Mouse (Mus musculus) megakaryocyte, embryonic 14.5 days (primary cell): ENCODE results near the gene Dock2. TPM values are rescaled to one million over a fixed set of nuclear protein-coding genes. Genes with fewer than 3 reads are reported as not detected.

ENCODE experiments used
- H3K27me3 ChIP-seq: replicated peaks from 2 replicates; pipeline ENCODE3; 2012; ENCODE audit warnings: inconsistent platforms
- H3K36me3 ChIP-seq: replicated peaks from 2 replicates; pipeline ENCODE3; 2012; ENCODE audit warnings: low read length, inconsistent platforms, mixed read lengths
- H3K4me1 ChIP-seq: 2 replicates; pipeline ENCODE4 v1.6.1; 2012; ENCODE audit warnings: inconsistent platforms
- H3K4me3 ChIP-seq: replicated peaks from 2 replicates; pipeline ENCODE3; 2012; ENCODE audit warnings: moderate library complexity, mild to moderate bottlenecking, inconsistent platforms
- H3K9me3 ChIP-seq: 2 replicates; pipeline ENCODE4 v1.6.1; 2012; ENCODE audit warnings: inconsistent platforms
- FLI1 ChIP-seq: IDR thresholded peaks from 2 replicates; pipeline ENCODE4 v1.6.1; 2012; ENCODE audit warnings: low read length, inconsistent platforms, mixed read lengths
- GATA1 ChIP-seq: IDR thresholded peaks from 3 replicates; pipeline ENCODE4 v1.6.1; 2012; ENCODE audit warnings: mixed read lengths, low read length, inconsistent platforms, borderline replicate concordance
- polyA plus RNA-seq: library from polyadenylated mRNA; stranded (reverse); fragments of >175 nt; gene quantifications from 2 replicates; pipeline ENCODE4 v1.2.3, GENCODE M21; 2012; ENCODE audit warnings: low replicate concordance; ENCODE audit not compliant: insufficient read depth

Dock2 gene
- polyA plus RNA-seq, 1 experiment: 15.1 TPM

DNA sequence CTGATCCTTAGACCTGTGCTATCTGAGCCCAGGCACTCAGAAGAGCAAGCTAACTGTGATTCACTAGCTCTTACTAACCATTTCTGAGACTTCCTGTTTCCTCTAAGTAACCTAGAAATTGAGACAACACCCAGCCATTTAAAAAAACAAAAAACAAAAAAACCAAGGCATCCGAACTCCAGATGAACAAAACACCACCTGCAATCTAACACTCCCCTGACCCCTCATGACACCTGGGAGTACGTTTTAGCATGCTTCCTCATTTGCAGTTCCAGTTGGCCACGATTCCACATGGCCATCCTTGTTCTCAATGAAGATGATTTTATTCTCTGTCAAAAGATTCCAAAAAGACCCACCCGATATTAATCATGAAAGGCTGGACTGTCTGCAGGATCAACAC, 13.0 kb downstream of the Dock2 start:
- Histone ChIP-seq H3K4me1 (peaks cover 30% of the 10 kb centered on the region), H3K9me3 (peaks cover 9% of the 10 kb centered on the region), H3K36me3 (peaks cover 22% of the 10 kb centered on the region), H3K27me3 (peaks cover 39% of the 10 kb centered on the region), H3K4me3 (no peak overlapping the region)
- TF ChIP-seq FLI1 (no peak), GATA1 (no peak)

DNA sequence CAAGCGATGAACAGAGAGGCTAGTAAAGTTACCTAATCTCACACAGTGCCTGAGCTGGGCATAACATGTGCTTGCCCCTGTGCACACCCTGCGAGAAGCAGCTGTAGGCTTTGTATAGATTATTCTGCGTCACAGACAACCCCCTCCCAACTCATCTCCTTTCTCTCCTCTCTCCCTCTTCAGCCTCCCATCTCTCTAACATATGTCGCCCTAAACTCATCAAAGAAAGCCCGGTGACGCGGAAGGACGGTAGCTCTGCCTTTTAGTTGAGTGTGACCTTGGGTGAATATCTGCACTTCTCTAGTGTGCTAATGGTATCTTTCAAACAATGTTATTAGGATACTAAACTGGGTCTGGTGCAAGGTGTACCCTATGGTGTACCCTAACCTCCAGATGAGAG, 13.7 kb downstream of the Dock2 start:
- Histone ChIP-seq H3K27me3 (peaks cover 35% of the 10 kb centered on the region), H3K4me1 (peaks cover 30% of the 10 kb centered on the region), H3K9me3 (peaks cover 9% of the 10 kb centered on the region), H3K4me3 (no peak overlapping the region), H3K36me3 (peaks cover 23% of the 10 kb centered on the region)
- TF ChIP-seq FLI1: no peak
- no peak for TF ChIP-seq GATA1

DNA sequence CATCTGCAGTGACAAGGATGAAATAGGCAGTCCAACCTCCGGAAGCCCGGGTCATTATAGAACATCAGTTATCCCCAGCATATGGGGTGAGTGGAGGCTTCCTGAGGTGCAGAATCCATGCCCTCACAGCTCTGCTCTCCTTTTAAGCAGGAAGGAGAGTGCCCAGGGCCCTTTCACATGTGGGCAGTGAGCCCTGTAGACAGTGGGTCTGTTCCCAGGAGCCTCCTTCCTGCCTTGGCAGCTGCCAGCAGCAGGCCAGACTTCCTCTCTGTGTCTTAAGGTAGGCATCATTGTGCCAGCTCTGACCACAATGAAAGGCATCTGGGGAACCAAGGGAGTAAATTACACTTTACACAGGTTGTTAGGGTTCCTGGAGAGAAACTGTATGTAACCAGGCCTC, 14.3 kb downstream of the Dock2 start:
- peaks cover 30% of the 10 kb centered on the region for H3K4me1 ChIP-seq
- peaks cover 23% of the 10 kb centered on the region for H3K36me3 ChIP-seq
- peaks cover 32% of the 10 kb centered on the region for H3K27me3 ChIP-seq
- peaks cover 9% of the 10 kb centered on the region for H3K9me3 ChIP-seq
- no peak overlapping the region for H3K4me3 ChIP-seq
- TF ChIP-seq FLI1: no peak
- no peak for TF ChIP-seq GATA1

DNA sequence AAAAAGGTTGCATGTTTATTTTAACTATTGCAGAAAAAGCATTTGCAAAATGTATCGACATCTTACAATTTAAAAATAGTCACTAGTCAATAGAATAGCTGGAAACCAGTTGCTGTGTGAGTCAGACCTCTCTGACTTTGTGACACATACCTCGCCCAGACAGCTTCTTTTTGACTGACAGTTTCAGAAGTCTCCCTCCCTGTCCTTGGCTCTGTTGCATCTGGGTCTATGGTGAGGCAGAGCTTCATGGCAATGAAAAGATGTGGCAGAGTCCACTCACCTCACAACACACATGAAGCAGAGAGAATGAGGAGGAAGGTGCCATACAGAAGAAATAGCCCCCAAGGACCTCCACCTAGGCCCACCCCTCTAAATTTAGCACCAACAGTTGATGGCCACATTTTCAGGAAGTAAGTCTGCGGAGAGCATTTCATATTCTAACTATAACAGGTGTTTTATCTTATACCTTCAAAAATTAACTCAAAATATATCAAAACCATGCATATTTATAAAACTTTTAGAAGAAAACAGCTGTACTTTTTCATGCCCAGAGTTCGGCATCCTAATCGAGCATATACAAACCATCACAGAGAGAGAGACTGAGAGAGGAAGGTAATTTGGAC, 19.8 kb downstream of the Dock2 start:
- Histone ChIP-seq H3K9me3 (peaks cover 9% of the 10 kb centered on the region), H3K4me3 (no peak overlapping the region), H3K36me3 (peaks cover 14% of the 10 kb centered on the region), H3K4me1 (no peaks in the 10 kb centered on the region), H3K27me3 (no peaks in the 10 kb centered on the region)
- TF ChIP-seq FLI1 (no peak), GATA1 (no peak)

DNA sequence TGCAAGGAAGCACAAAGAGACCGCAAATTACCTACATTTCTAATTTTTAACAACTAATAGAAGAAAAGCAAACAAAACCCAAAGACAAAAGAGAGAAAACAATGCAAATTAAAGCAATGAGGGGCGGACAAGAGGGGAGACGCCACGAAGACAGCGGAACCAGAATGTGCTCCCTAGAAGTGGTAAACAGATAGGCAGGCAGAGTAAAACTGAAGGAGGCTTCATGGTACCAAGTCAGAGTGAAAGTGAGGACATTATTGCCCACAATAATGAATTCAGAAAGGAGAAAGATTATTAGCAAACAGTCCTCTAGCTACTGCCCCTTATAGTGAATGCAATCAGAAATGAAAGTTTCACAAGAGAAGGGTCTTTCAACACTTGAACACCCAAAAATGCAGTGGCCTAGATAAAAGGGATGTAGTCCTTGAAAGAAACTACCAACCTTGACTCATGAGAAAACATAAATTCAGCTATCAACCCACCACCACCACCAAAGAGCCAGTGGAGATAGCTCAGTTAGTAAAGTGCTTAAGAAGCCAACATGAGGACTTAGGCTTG, 21.0 kb downstream of the Dock2 start:
- no peak for TF ChIP-seq FLI1
- TF ChIP-seq GATA1: no peak
- Histone ChIP-seq H3K4me1 (no peaks in the 10 kb centered on the region), H3K27me3 (no peaks in the 10 kb centered on the region), H3K9me3 (peaks cover 15% of the 10 kb centered on the region), H3K4me3 (no peak overlapping the region), H3K36me3 (peaks cover 24% of the 10 kb centered on the region)

DNA sequence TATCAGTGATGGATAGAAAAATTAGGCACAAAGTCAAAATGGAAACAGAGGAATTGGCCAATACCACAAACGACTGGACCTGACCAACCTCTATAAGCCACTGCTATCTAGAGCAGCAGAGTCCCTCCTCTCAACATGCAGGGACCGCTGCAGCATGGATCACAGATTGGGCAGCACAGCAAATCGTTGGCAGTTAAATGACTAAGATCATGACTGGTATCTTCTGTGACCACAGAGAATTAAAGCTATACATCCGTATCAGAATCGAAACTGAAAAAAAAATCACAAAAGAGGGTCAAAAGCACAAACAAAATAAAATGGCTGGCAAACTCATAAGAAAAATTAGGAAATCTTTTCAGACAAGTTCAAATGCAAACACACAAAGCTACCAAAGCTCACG, 21.6 kb downstream of the Dock2 start:
- no peaks in the 10 kb centered on the region for H3K27me3 ChIP-seq
- TF ChIP-seq FLI1 (no peak), GATA1 (no peak)

DNA sequence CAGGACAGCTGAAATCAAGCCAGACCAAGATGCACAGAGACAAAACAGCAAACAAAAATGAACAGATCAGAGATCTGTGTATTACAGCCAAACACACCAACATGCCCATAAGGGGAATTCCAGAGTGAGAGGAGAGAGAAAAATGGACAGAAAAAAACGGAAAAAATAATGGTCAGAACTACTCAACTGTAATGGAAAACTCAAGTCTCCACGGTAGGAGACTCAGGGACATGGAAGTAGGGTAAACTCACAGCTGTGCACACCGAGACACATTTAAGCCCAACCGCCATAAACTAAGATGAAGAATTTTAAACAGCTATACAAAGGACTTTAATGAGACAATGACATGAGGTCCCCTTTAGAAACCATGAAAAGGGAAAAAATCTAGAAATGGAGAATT, 24.1 kb downstream of the Dock2 start:
- H3K4me1 ChIP-seq: no peaks in the 10 kb centered on the region
- TF ChIP-seq FLI1: no peak
- no peak for TF ChIP-seq GATA1
- peaks cover 8% of the 10 kb centered on the region; the same call in 1 of the 2 replicates for H3K9me3 ChIP-seq
- H3K4me3 ChIP-seq: no peak overlapping the region
- H3K36me3 ChIP-seq: peaks cover 37% of the 10 kb centered on the region
- no peaks in the 10 kb centered on the region for H3K27me3 ChIP-seq

More for the DNA sequence above, 21.6 kb downstream of the Dock2 start:
- no peaks in the 10 kb centered on the region for H3K4me1 ChIP-seq
- peaks cover 29% of the 10 kb centered on the region for H3K36me3 ChIP-seq
- H3K9me3 ChIP-seq: peaks cover 17% of the 10 kb centered on the region
- no peak overlapping the region for H3K4me3 ChIP-seq

DNA sequence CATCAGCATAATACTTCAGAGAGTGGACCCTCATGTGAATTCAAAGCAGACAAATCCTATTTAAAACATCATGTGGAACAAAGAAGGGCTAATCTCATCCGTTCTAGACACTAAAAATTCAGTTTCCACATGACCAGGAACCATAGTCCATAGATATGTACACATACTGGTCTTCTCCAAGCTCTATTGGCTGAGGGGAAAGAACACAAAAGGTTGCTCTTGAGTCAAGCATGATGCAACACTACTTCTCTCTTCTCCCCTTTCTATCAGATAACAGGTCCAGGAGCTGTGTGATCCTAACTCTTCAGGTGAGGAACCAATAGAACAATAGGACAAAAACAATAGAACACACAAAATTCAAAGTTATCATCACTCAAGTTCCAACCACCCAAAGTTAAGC, 42.6 kb downstream of the Dock2 start:
- H3K27me3 ChIP-seq: no peaks in the 10 kb centered on the region
- no peak overlapping the region for H3K4me3 ChIP-seq
- no peak for TF ChIP-seq GATA1
- no peak for TF ChIP-seq FLI1
- no peaks in the 10 kb centered on the region for H3K9me3 ChIP-seq
- H3K36me3 ChIP-seq: peaks cover 13% of the 10 kb centered on the region
- H3K4me1 ChIP-seq: no peaks in the 10 kb centered on the region

DNA sequence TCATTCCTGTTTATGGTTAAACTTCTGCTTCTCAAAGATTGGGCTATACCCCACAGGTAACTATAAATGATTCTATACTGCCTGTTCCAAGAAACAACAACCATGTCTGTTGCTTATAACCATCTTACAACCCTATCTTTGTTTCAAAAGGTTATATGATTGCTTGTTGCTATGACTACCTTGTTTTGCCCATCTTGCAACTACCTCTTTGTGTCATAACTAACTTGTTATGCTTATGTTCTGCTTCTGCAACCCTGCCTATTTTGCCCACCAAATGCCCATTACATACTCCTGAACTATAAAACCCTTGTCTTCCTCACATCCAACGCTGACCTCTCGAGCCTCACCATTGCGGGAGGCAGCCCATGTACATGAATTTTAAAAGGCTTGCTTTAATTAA, 43.9 kb downstream of the Dock2 start:
- Histone ChIP-seq H3K9me3 (no peaks in the 10 kb centered on the region), H3K4me1 (0 out of 2 replicates have a peak, but pooled peaks cover under 1% of the 10 kb centered on the region), H3K36me3 (peaks cover 13% of the 10 kb centered on the region), H3K27me3 (no peaks in the 10 kb centered on the region), H3K4me3 (no peak overlapping the region)
- TF ChIP-seq FLI1: no peak
- no peak for TF ChIP-seq GATA1

DNA sequence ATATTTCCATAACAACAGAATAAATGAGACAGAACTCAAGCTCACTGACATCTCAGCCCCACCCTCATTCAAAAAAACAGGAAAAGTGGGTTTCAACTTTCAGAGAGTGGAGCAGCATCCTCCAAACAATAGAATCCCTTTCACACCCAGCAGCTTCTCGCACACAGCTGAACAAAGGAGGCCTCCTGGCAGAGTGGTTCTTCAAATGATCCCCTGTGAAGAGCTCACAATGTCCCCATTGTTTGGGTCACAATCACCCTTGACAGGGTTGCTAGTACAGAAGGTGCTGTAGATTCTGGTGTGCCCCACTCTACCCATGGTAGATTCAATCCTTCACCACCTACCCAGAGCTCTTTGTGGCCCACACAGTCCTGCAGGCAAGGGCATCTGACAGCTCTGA, 44.7 kb downstream of the Dock2 start:
- TF ChIP-seq GATA1 (no peak), FLI1 (no peak)
- Histone ChIP-seq H3K4me3 (no peak overlapping the region), H3K36me3 (peaks cover 13% of the 10 kb centered on the region), H3K9me3 (no peaks in the 10 kb centered on the region), H3K27me3 (no peaks in the 10 kb centered on the region), H3K4me1 (0 out of 2 replicates have a peak, but pooled peaks cover 6% of the 10 kb centered on the region)
